Mouse (Mus musculus) embryonic facial prominence, embryonic 13.5 days (tissue): ENCODE results near the gene Arv1. TPM values are rescaled to one million over a fixed set of nuclear protein-coding genes. Genes with fewer than 3 reads are reported as not detected.

ENCODE experiments used
- ATAC-seq: fragments of 200-750 bp; cut with Nextera tagmentation; 2 replicates; pipeline ENCODE4 v1.8.0; 2017; ENCODE audit warnings: low read depth; ENCODE audit not compliant: insufficient number of reproducible peaks, insufficient read depth, low FRiP score, low TSS enrichment
- H3K27ac ChIP-seq: fragments of 300-500 bp; sonication (generic); 2 replicates; pipeline ENCODE4 v1.5.1; 2015; ENCODE audit warnings: moderate library complexity, mild to moderate bottlenecking, inconsistent platforms
- H3K27me3 ChIP-seq: fragments of 300-500 bp; sonication (generic); 2 replicates; pipeline ENCODE4 v1.6.1; 2015; ENCODE audit warnings: mild to moderate bottlenecking, inconsistent platforms
- H3K36me3 ChIP-seq: fragments of 300-500 bp; sonication (generic); 2 replicates; pipeline ENCODE4 v1.6.1; 2015; ENCODE audit warnings: mild to moderate bottlenecking, inconsistent platforms
- H3K4me1 ChIP-seq: fragments of 300-500 bp; sonication (generic); 2 replicates; pipeline ENCODE4 v1.6.1; 2015; ENCODE audit warnings: inconsistent platforms
- H3K4me2 ChIP-seq: fragments of 300-500 bp; sonication (generic); 2 replicates; pipeline ENCODE4 v1.6.1; 2015; ENCODE audit warnings: moderate library complexity, mild to moderate bottlenecking, inconsistent platforms
- H3K4me3 ChIP-seq: fragments of 300-500 bp; sonication (generic); 2 replicates; pipeline ENCODE4 v1.5.1; 2015; ENCODE audit warnings: mild to moderate bottlenecking, inconsistent platforms
- H3K9ac ChIP-seq: fragments of 300-500 bp; sonication (generic); 2 replicates; pipeline ENCODE4 v1.6.1; 2015; ENCODE audit warnings: mild to moderate bottlenecking, inconsistent platforms
- H3K9me3 ChIP-seq: fragments of 300-500 bp; sonication (generic); 2 replicates; pipeline ENCODE4 v1.6.1; 2016; ENCODE audit warnings: inconsistent platforms
- WGBS: fragments of 180-500 bp; shearing (Covaris S2); methylation state at CpG from one replicate; pipeline ENCODE4 v1.1.7; 2015; ENCODE audit warnings: mixed read lengths; 5-methylcytosine and 5-hydroxymethylcytosine counted together
- polyA plus RNA-seq: library from polyadenylated mRNA; unstranded; fragments of >200 nt; fragmentation: Nextera tagmentation; extraction: Ambion mirVana; gene quantifications from 2 replicates; pipeline ENCODE4 v1.2.1, GENCODE M21; 2015

Gene Arv1
- polyA plus RNA-seq = 27.0 and 30.1 TPM in 2 replicates

GRCm38 (mm10) chr8:124721862-124722515, at the start of gene Arv1, which contains the start of gene Ttc13:
Gene Arv1, plus strand, starts transcription at chr8:124722139.
Gene Ttc13, minus strand, starts transcription at chr8:124721983.
- peak within 1 kb of the TSS; percentile 93 for H3K4me2 ChIP-seq
- no peaks in the 10 kb centered on the region for H3K9me3 ChIP-seq
- H3K27ac ChIP-seq = 0 out of 2 replicates have a peak within 1 kb of the TSS, but pooled peaks have one; percentile 17
- peak within 1 kb of the TSS; percentile 94 for H3K4me3 ChIP-seq
- under 1% methylated on average over 59 of the region's 59 CpGs for WGBS
- peak; percentile 100 for ATAC-seq
- H3K9ac ChIP-seq = peak within 1 kb of the TSS; percentile 86
- H3K27me3 ChIP-seq = no peaks in the 10 kb centered on the region
- peaks cover 20% of the 10 kb centered on the region for H3K4me1 ChIP-seq
- H3K36me3 ChIP-seq = peaks cover 10% of the 10 kb centered on the region

GRCm38 (mm10) chr8:124672345-124672744, 49.6 kb upstream of the Arv1 start:
- Histone ChIP-seq H3K9me3 (no peaks in the 10 kb centered on the region), H3K36me3 (peaks cover 39% of the 10 kb centered on the region), H3K27me3 (no peaks in the 10 kb centered on the region), H3K4me2 (no peak overlapping the region), H3K27ac (peak overlapping the region; percentile 44; the same call in 1 of the 2 replicates), H3K4me3 (no peak overlapping the region), H3K9ac (0 out of 2 replicates have a peak overlapping the region, but pooled peaks have one; percentile 6), H3K4me1 (peaks cover 12% of the 10 kb centered on the region)
- 69% methylated on average over 2 of the region's 2 CpGs for WGBS
- peak; percentile 39; the same call in 1 of the 2 replicates for ATAC-seq

GRCm38 (mm10) chr8:124676661-124677060, 45.3 kb upstream of the Arv1 start:
- H3K27me3 ChIP-seq = no peaks in the 10 kb centered on the region
- H3K27ac ChIP-seq = no peak overlapping the region
- no peak overlapping the region for H3K4me3 ChIP-seq
- H3K9me3 ChIP-seq = no peaks in the 10 kb centered on the region
- 94% methylated on average over 4 of the region's 4 CpGs for WGBS
- H3K9ac ChIP-seq = no peak overlapping the region
- H3K36me3 ChIP-seq = peaks cover 72% of the 10 kb centered on the region
- no peak overlapping the region for H3K4me2 ChIP-seq
- H3K4me1 ChIP-seq = peaks cover 12% of the 10 kb centered on the region
- ATAC-seq = no peak

- Histone ChIP-seq H3K27ac (peak overlapping the region; percentile 71), H3K9me3 (no peaks in the 10 kb centered on the region), H3K36me3 (peaks cover 76% of the 10 kb centered on the region), H3K9ac (peak overlapping the region; percentile 62), H3K4me1 (peaks cover 11% of the 10 kb centered on the region), H3K4me2 (no peak overlapping the region), H3K4me3 (no peak overlapping the region), H3K27me3 (no peaks in the 10 kb centered on the region)
- ATAC-seq = no peak
- WGBS = 86% methylated on average over 7 of the region's 7 CpGs
Observed at GRCm38 (mm10) chr8:124677078-124677477, 44.9 kb upstream of the Arv1 start.

GRCm38 (mm10) chr8:124677486-124677885, 44.5 kb upstream of the Arv1 start:
- Histone ChIP-seq H3K27me3 (no peaks in the 10 kb centered on the region), H3K4me2 (no peak overlapping the region), H3K4me3 (no peak overlapping the region), H3K36me3 (peaks cover 79% of the 10 kb centered on the region), H3K9me3 (no peaks in the 10 kb centered on the region), H3K27ac (peak overlapping the region; percentile 71), H3K9ac (peak overlapping the region; percentile 62), H3K4me1 (peaks cover 7% of the 10 kb centered on the region)
- ATAC-seq = peak; percentile 72; the same call in 1 of the 2 replicates
- 47% methylated on average over 12 of the region's 12 CpGs for WGBS

- Histone ChIP-seq H3K4me3 (no peak overlapping the region), H3K4me2 (no peak overlapping the region), H3K27me3 (no peaks in the 10 kb centered on the region), H3K9ac (no peak overlapping the region), H3K36me3 (peaks cover 78% of the 10 kb centered on the region), H3K4me1 (no peaks in the 10 kb centered on the region), H3K9me3 (no peaks in the 10 kb centered on the region), H3K27ac (no peak overlapping the region)
- no peak for ATAC-seq
- 93% methylated on average over 13 of the region's 13 CpGs for WGBS
Observed at GRCm38 (mm10) chr8:124678246-124678645, 43.7 kb upstream of the Arv1 start.

GRCm38 (mm10) chr8:124681077-124681791, 40.7 kb upstream of the Arv1 start:
- 85% methylated on average over 10 of the region's 10 CpGs for WGBS
- no peak for ATAC-seq

GRCm38 (mm10) chr8:124681792-124682157, 40.2 kb upstream of the Arv1 start:
- Histone ChIP-seq H3K36me3 (peaks cover 74% of the 10 kb centered on the region), H3K9me3 (no peaks in the 10 kb centered on the region), H3K4me2 (no peak overlapping the region), H3K27ac (no peak overlapping the region), H3K4me3 (no peak overlapping the region), H3K9ac (no peak overlapping the region), H3K27me3 (no peaks in the 10 kb centered on the region), H3K4me1 (no peaks in the 10 kb centered on the region)
- WGBS = 69% methylated on average over 10 of the region's 10 CpGs
- ATAC-seq = no peak

More at GRCm38 (mm10) chr8:124681077-124681791, 40.7 kb upstream of the Arv1 start:
- H3K4me2 ChIP-seq = no peak overlapping the region
- peaks cover 76% of the 10 kb centered on the region for H3K36me3 ChIP-seq
- no peaks in the 10 kb centered on the region for H3K4me1 ChIP-seq
- H3K27me3 ChIP-seq = no peaks in the 10 kb centered on the region
- no peak overlapping the region for H3K27ac ChIP-seq
- H3K4me3 ChIP-seq = no peak overlapping the region
- no peaks in the 10 kb centered on the region for H3K9me3 ChIP-seq
- H3K9ac ChIP-seq = no peak overlapping the region

GRCm38 (mm10) chr8:124682218-124682617, 39.7 kb upstream of the Arv1 start:
- H3K27ac ChIP-seq = no peak overlapping the region
- H3K4me2 ChIP-seq = no peak overlapping the region
- H3K9me3 ChIP-seq = no peaks in the 10 kb centered on the region
- 91% methylated on average over 10 of the region's 10 CpGs for WGBS
- H3K9ac ChIP-seq = no peak overlapping the region
- H3K36me3 ChIP-seq = peaks cover 74% of the 10 kb centered on the region
- no peak overlapping the region for H3K4me3 ChIP-seq
- no peaks in the 10 kb centered on the region for H3K4me1 ChIP-seq
- no peak for ATAC-seq
- no peaks in the 10 kb centered on the region for H3K27me3 ChIP-seq

- H3K27me3 ChIP-seq = no peaks in the 10 kb centered on the region
- no peak overlapping the region for H3K9ac ChIP-seq
- ATAC-seq = no peak
- no peak overlapping the region for H3K27ac ChIP-seq
- no peaks in the 10 kb centered on the region for H3K9me3 ChIP-seq
- H3K4me2 ChIP-seq = no peak overlapping the region
- H3K4me1 ChIP-seq = no peaks in the 10 kb centered on the region
- peaks cover 53% of the 10 kb centered on the region for H3K36me3 ChIP-seq
- WGBS = 88% methylated on average over 13 of the region's 13 CpGs
- no peak overlapping the region for H3K4me3 ChIP-seq
Observed at GRCm38 (mm10) chr8:124688899-124689298, 33.0 kb upstream of the Arv1 start.

- Histone ChIP-seq H3K4me2 (no peak overlapping the region), H3K36me3 (peaks cover 47% of the 10 kb centered on the region), H3K27me3 (no peaks in the 10 kb centered on the region), H3K9ac (no peak overlapping the region), H3K4me3 (no peak overlapping the region), H3K4me1 (no peaks in the 10 kb centered on the region), H3K27ac (no peak overlapping the region), H3K9me3 (no peaks in the 10 kb centered on the region)
- ATAC-seq = no peak
- WGBS = 89% methylated on average over 4 of the region's 4 CpGs
Observed at GRCm38 (mm10) chr8:124691706-124692105, 30.2 kb upstream of the Arv1 start.
